Mouse (Mus musculus): ENCODE data around the gene Vmn2r84.
"Not testable (repeated sequence)": the region's sequence is repeated elsewhere in the genome, so short reads cannot be mapped to it uniquely, and the experiment has no call there.

GRCm38 (mm10) chr10:130416352-130416751 is 22.2 kb upstream of the Vmn2r84 start:
- not testable (repeated sequence) for TF ChIP-seq CTCF (IDR thresholded peaks at IDR 0.05; ENCODE audit: borderline replicate concordance, extremely low read depth, insufficient read depth, insufficient read length); POLR2A (IDR thresholded peaks at IDR 0.05; ENCODE audit: borderline replicate concordance, extremely low read depth, insufficient read depth, insufficient read length, poor library complexity, severe bottlenecking)

Data from brain, embryonic 14.5 days (tissue).